Mouse (Mus musculus) lung, postnatal 0 days (tissue): ENCODE results near the gene Zranb3.

Experiments used
- CTCF ChIP-seq: IDR thresholded peaks from 2 replicates; pipeline ENCODE4 v1.5.1; 2016; ENCODE audit warnings: antibody characterized with exemption, mild to moderate bottlenecking
- EP300 ChIP-seq: IDR thresholded peaks from 2 replicates; pipeline ENCODE4 v1.6.1; 2016; ENCODE audit warnings: antibody characterized with exemption, mild to moderate bottlenecking, control low read depth

- TF ChIP-seq CTCF: peak; percentile 45
- TF ChIP-seq EP300: no peak
Observed at GRCm38 (mm10) chr1:128103520-128104088, 757 bp upstream of the Zranb3 start.
